Mouse (Mus musculus): ENCODE measurements around the gene Ralgapa1.
A peak's percentile ranks its signal among the peaks of the same experiment; 100 is the strongest.

Ralgapa1 gene

GRCm38 (mm10) chr12:55820661-55821314 is at the start of gene Ralgapa1:
TSS of gene Ralgapa1 (minus strand) at chr12:55821167.
- peak; percentile 76 to 85 for DNase-seq

DNA sequence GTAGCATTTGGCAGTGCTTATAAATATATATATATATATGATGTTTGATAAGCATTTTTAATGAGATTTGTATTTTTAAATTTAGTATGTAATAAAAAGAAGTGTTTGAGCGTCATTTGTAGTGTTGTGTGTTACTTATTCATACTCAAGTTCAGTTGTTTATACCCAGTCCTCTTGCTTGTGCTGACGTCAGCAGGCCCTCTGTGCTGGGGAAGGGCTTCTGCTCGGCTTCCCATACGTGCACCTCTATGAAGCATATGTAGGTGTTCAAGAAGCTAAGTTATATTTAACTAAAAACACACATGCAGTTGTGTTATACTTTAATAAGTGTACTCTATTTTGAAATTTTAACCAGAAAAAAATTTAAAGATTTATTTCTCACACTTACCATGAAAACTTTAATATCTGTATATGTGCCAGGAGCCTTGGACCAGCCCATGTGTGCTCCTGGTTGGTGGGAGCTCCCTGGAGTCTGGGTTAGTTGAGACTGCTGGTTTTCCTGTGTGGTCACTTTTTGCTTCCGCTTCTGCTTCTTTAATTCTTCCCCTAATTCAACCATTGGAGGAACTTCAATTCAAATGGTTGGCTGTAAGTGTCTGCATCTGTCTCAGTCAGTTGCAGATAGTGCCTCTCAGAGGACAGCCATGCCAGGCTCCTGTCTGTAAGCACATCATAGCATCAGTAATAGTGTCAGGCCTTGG is 48.8 kb upstream of the Ralgapa1 start:
- no peak for DNase-seq

- no peak for DNase-seq
These were observed 46.8 kb upstream of the Ralgapa1 start for GRCm38 (mm10) chr12:55867738-55868137.

- no peak for DNase-seq
These were observed 39.7 kb upstream of the Ralgapa1 start for GRCm38 (mm10) chr12:55860631-55861030.

- no peak for DNase-seq
These were observed 38.7 kb upstream of the Ralgapa1 start for GRCm38 (mm10) chr12:55859409-55860349.

GRCm38 (mm10) chr12:55850650-55851049 is 29.7 kb upstream of the Ralgapa1 start:
- no peak for DNase-seq

- DNase-seq = no peak
These were observed 26.9 kb upstream of the Ralgapa1 start for GRCm38 (mm10) chr12:55847851-55848250.

DNA sequence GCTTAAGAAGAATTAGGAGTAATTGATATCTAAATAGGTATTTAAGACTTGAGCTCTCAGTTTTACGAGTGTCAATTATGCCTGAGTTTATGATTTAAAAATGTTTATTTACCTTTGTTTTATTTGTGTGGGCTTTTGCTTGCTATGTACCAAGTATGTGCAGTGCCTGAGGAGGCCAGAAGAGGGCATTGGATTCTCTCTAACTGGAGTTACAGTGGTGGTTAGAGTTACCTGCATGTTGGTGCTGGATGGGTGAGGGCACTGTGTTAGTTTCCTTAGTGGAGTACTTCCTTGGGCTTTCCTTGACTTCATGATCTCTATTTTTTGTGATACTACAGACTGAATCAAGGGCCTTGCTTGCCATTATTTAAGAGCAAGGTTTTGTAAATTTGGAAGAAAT is 25.8 kb upstream of the Ralgapa1 start:
- no peak for DNase-seq

GRCm38 (mm10) chr12:55837495-55837894 is 16.5 kb upstream of the Ralgapa1 start:
- no peak for DNase-seq

GRCm38 (mm10) chr12:55836199-55836951 is 15.4 kb upstream of the Ralgapa1 start, which contains the start of gene Brms1l:
TSS of gene Brms1l (plus strand) at chr12:55836324.
- DNase-seq = peak; percentile 97

GRCm38 (mm10) chr12:55835857-55836198 is 14.9 kb upstream of the Ralgapa1 start:
- no peak for DNase-seq

GRCm38 (mm10) chr12:55834891-55835290 is 13.9 kb upstream of the Ralgapa1 start:
- no peak for DNase-seq

- DNase-seq = no peak
These were observed 13.1 kb upstream of the Ralgapa1 start for GRCm38 (mm10) chr12:55833906-55834625.

- DNase-seq = no peak
These were observed 12.0 kb upstream of the Ralgapa1 start for GRCm38 (mm10) chr12:55832961-55833360.

DNA sequence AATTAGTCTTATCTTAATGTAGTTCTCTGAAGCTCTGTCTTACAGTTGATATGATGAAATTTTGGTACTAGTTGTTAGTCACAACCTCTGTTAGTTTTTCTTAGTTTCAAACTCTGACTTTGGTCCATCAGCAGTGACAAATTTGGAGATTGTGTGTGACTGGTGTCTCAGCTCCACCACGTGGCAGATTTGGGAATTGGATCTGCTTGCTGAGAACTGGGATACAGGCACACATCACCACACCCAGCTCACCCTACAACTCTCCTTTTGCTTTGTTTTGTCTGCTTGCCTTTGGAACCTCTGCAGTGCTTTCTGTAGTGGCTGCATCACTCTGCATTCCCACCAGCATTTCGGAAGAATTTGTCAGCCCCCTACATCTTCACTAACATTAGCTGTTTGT is 10.1 kb upstream of the Ralgapa1 start:
- DNase-seq = peak; percentile 13 to 14

DNA sequence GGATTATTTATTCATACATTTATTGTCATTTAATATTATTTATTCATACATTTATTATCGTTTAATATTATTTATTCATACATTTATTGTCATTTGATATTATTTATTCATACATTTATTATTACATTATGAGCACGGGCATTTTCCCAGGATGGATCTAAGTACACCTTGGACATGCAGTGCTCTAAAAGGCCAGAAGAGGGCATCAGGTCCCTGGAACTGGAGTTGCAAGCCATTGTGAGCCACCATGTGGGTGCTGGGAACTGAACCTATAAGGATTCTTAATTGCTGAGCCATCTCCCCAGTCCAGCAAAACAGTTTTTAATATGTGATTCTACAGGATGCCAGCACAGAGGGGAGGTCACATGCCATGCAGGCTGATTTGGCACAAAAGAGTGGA is 4.6 kb upstream of the Ralgapa1 start:
- no peak for DNase-seq

- DNase-seq = no peak
These were observed 3.1 kb upstream of the Ralgapa1 start for GRCm38 (mm10) chr12:55824027-55824426.

DNA sequence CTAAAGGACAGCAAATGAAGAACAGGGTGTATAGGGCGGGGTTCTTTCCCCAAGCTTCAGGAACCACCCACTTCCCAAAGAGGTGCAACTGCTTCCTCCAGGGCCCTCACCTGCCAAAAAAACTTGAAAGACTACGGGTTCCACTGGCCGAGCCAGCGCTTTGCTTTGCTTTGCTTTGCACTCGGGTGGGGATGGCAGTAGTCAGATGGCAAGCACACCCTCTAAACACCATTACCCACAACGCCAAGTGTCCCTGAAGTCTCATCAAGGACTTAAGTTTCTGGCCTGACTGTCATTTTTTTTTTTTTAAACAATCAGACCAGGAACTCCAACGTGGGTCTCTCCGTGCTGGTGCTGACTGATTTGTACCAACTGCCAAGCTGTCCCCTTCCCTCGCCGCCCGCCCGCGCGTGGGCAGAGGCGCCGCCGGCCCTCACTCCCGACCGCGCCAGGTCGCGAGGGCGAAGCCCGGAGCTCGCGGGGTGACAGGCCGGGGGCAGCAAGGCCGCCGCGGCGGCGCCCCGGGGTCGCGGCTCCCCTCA is 777 bp downstream of the Ralgapa1 start:
- DNase-seq = peak; percentile 14 to 41

DNA sequence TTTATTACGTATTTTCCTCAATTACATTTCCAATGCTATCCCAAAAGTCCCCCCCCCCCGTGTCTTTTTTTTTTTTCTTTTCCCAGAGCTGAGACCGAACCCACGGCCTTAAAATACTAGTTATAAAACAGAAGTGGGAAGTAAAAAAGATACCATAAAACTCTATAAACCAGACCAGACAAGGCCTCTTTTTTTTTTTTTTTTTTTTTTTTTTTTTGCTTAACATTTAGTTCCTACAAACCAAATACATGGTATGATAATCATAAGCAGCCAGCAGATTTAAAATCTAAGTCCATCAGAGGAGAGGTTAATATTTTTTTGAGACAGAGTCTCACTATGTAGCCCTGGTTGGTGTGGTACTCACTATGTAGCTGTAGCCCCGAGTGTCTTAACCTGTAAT is 4.5 kb downstream of the Ralgapa1 start:
- no peak for DNase-seq

DNA sequence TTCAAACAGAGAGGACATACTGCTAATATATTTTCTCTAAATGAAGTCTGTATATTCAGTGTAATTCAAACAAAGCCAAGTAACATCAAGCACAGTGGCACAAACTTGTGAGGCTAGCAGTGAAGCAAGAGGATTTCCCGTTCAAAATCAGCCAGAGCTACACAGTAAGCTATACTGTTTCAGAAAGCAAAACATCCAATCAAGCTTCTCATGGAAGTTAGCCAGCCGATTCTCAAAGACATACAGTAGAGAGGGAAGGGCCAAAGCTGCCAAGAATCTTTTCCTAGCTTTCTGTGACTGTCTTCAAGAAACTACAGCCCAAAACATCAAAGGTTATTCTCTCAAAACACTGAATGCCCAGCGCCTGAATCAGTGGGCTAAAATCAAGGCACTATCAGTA is 15.9 kb downstream of the Ralgapa1 start:
- DNase-seq = no peak

DNA sequence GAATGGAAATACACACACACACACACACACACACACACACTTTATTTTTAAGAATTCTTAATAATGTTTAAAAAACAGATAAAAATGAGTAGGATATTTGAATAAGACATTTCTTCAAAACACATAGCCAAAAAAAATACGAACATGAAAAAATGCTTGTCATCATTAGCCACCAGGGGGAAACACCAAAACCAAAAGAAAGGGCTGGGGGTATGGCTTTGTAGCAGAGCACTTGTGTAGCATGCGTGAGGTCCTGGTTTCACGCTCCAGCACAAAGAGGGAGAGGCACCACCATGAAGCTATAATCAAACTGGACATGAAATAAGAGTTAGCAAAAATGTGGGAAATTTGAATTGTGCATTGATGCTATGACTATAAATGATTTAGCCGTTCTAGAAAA is 19.8 kb downstream of the Ralgapa1 start:
- no peak for DNase-seq

DNA sequence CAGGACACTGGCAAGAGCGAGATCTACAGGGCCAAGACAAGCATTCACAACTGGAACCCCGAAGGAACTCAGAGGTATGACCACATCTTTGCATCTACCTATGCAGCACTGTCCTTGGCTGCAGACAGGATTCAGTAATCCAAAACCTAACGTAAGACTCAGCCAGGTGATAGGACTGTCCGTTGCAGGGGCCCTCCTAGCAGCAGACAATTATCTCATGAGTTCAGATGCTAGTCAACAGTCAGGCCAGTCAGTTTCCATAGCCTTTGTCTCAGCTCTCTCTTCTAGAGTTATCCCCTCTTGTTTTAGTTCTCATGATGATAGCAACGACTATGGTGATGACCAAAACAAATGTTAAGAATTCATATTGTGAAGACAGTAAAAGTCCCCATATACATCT is 20.8 kb downstream of the Ralgapa1 start:
- DNase-seq = no peak
